ENCODE assay signal across 8 mouse cellular contexts in genomic region chr1:36492416-36493139, GRCm38 (mm10). TPM values are rescaled to one million over a fixed set of nuclear protein-coding genes. Genes with fewer than 3 reads are reported as not detected.
DNase-seq lines count a peak whose midpoint lies in the region; ATAC-seq and TF ChIP-seq lines count a peak whose summit lies in the region.

No protein-coding gene starts in this region.

- peak overlapping the region; percentile 30 for H3K4me2 ChIP-seq in intestine, postnatal 0 days (replicated peaks; ENCODE audit: low read depth)
- no peak overlapping the region for H3K4me2 ChIP-seq in lung, embryonic 15.5 days

- peak; percentile 39 to 70 for DNase-seq in adrenal gland, adult (ENCODE audit: inconsistent age in 2 of 2, low spot score in 1 of 2)
- DNase-seq in adrenal gland, postnatal 4 days (ENCODE audit: low spot score in 2 of 2), result no peak
- DNase-seq in cerebellum, postnatal 14 days, result peak; percentile 84 to 85
- DNase-seq in gastrocnemius, postnatal 4 days (ENCODE audit: low spot score in 2 of 2), result peak; percentile 58 to 69
- DNase-seq in spleen, postnatal 10 days (ENCODE audit: low spot score in 2 of 2), result no peak

- peak; percentile 84 for TF ChIP-seq CTCF in intestine, postnatal 0 days (IDR thresholded peaks at IDR 0.05; ENCODE audit: low read depth)
- TF ChIP-seq CTCF in testis, adult 2 months (IDR thresholded peaks at IDR 0.05; ENCODE audit: control insufficient read depth, insufficient read depth, insufficient replicate concordance, low read depth, low read length), result peak; percentile 30; the same call in 1 of the 2 replicates

- H3K9ac ChIP-seq in intestine, postnatal 0 days (ENCODE audit: low read depth, low read length), result 0 out of 2 replicates have a peak overlapping the region, but pooled peaks have one; percentile 7
- no peak overlapping the region for H3K9ac ChIP-seq in lung, embryonic 15.5 days

- WGBS in intestine, postnatal 0 days, result 18% methylated on average over 9 of the region's 9 CpGs
- 31% methylated on average over 9 of the region's 9 CpGs for WGBS in lung, embryonic 15.5 days

- no peaks in the 10 kb centered on the region for H3K36me3 ChIP-seq in intestine, postnatal 0 days (ENCODE audit: control insufficient read depth, insufficient read depth)
- H3K36me3 ChIP-seq in lung, embryonic 15.5 days, result no peaks in the 10 kb centered on the region
- no peaks in the 10 kb centered on the region for H3K36me3 ChIP-seq in testis, adult 2 months (ENCODE audit: control insufficient read depth, insufficient read depth, low read length)

- no peaks in the 10 kb centered on the region for H3K9me3 ChIP-seq in intestine, postnatal 0 days (ENCODE audit: control insufficient read depth)
- no peaks in the 10 kb centered on the region for H3K9me3 ChIP-seq in lung, embryonic 15.5 days

- TF ChIP-seq POLR2A in testis, adult 2 months (IDR thresholded peaks at IDR 0.05; ENCODE audit: control insufficient read depth, low read depth, low read length), result no peak

- peak; percentile 80 for ATAC-seq in intestine, postnatal 0 days
- peak; percentile 79; the same call in 1 of the 2 replicates for ATAC-seq in lung, embryonic 15.5 days (ENCODE audit: borderline replicate concordance, extremely low read depth, low FRiP score, low TSS enrichment)

- peak overlapping the region; percentile 66 for H3K27ac ChIP-seq in intestine, postnatal 0 days (ENCODE audit: low read depth, low read length)
- no peak overlapping the region for H3K27ac ChIP-seq in lung, embryonic 15.5 days
- H3K27ac ChIP-seq in testis, adult 2 months (ENCODE audit: control insufficient read depth, insufficient read depth, low read depth, low read length), result no peak overlapping the region

- H3K4me1 ChIP-seq in intestine, postnatal 0 days (replicated peaks; ENCODE audit: control insufficient read depth, insufficient read depth, low read length), result 0 out of 2 replicates have a peak, but pooled peaks cover 12% of the 10 kb centered on the region
- H3K4me1 ChIP-seq in lung, embryonic 15.5 days, result peaks cover 7% of the 10 kb centered on the region; the same call in 1 of the 2 replicates
- H3K4me1 ChIP-seq in testis, adult 2 months (ENCODE audit: control insufficient read depth, insufficient read depth, low read length), result no peaks in the 10 kb centered on the region

- no peaks in the 10 kb centered on the region for H3K27me3 ChIP-seq in intestine, postnatal 0 days (replicated peaks; ENCODE audit: control insufficient read depth, insufficient read depth, low read length)
- no peaks in the 10 kb centered on the region for H3K27me3 ChIP-seq in lung, embryonic 15.5 days
- H3K27me3 ChIP-seq in testis, adult 2 months (ENCODE audit: control insufficient read depth, insufficient read depth, low read length), result no peaks in the 10 kb centered on the region

- H3K4me3 ChIP-seq in intestine, postnatal 0 days (ENCODE audit: low read depth, low read length), result no peak overlapping the region
- H3K4me3 ChIP-seq in lung, embryonic 15.5 days, result no peak overlapping the region
- H3K4me3 ChIP-seq in testis, adult 2 months (ENCODE audit: control insufficient read depth, low read depth, low read length), result no peak overlapping the region

RNA-seq across cellular contexts. Expression of gene Cnnm3, which starts 19.1 kb away (rescaled TPM):
- total RNA-seq in adrenal gland, postnatal 4 days (2021), result 10 to 100 TPM; 44.1 to 45.1 TPM
- total RNA-seq in gastrocnemius, postnatal 4 days (2021), result 10 to 100 TPM; 25.3 to 26.6 TPM
- polyA plus RNA-seq in intestine, postnatal 0 days (2015; fragmentation: Nextera tagmentation; extraction: Ambion mirVana), result 2.5 and 2.6 TPM in 2 replicates
- 3.2 TPM in 2 replicates for polyA plus RNA-seq in lung, embryonic 15.5 days (2015; fragmentation: Nextera tagmentation; extraction: Ambion mirVana)
- 5.6 and 5.9 TPM in 2 replicates for polyA plus RNA-seq in testis, adult 2 months (2012; rRNA removed)

RNA-seq across cellular contexts. Expression of gene Cnnm4, which starts 21.2 kb away (rescaled TPM):
- 1 to 10 TPM; 4.3 to 5.2 TPM for total RNA-seq in adrenal gland, postnatal 4 days (2021)
- 1 to 10 TPM; 6.9 to 8.1 TPM for total RNA-seq in gastrocnemius, postnatal 4 days (2021)
- 17.4 and 18.4 TPM in 2 replicates for polyA plus RNA-seq in intestine, postnatal 0 days (2015; fragmentation: Nextera tagmentation; extraction: Ambion mirVana)
- polyA plus RNA-seq in lung, embryonic 15.5 days (2015; fragmentation: Nextera tagmentation; extraction: Ambion mirVana), result 10.8 and 12.5 TPM in 2 replicates
- polyA plus RNA-seq in testis, adult 2 months (2012; rRNA removed), result 14.1 and 14.6 TPM in 2 replicates

RNA-seq across cellular contexts. Expression of gene Ankrd23, which starts 44.1 kb away (rescaled TPM):
- 10 to 100 TPM; 20.7 to 22.9 TPM for total RNA-seq in adrenal gland, postnatal 4 days (2021)
- 100 to 1,000 TPM; 129 to 140 TPM for total RNA-seq in gastrocnemius, postnatal 4 days (2021)
- 2.1 and 3.8 TPM in 2 replicates for polyA plus RNA-seq in intestine, postnatal 0 days (2015; fragmentation: Nextera tagmentation; extraction: Ambion mirVana)
- 12.4 and 15.9 TPM in 2 replicates for polyA plus RNA-seq in lung, embryonic 15.5 days (2015; fragmentation: Nextera tagmentation; extraction: Ambion mirVana)
- 11.0 and 11.5 TPM in 2 replicates for polyA plus RNA-seq in testis, adult 2 months (2012; rRNA removed)

RNA-seq across cellular contexts. Expression of gene Gm42417, which starts 46.7 kb away (rescaled TPM):
- not detected for total RNA-seq in adrenal gland, postnatal 4 days (2021)
- total RNA-seq in gastrocnemius, postnatal 4 days (2021), result 10 to 100 TPM; 40.6 to 50.4 TPM
- polyA plus RNA-seq in intestine, postnatal 0 days (2015; fragmentation: Nextera tagmentation; extraction: Ambion mirVana), result 0.22 TPM in 1 of 2 replicates, not detected in the other
- 0.25 TPM in 1 of 2 replicates, not detected in the other for polyA plus RNA-seq in lung, embryonic 15.5 days (2015; fragmentation: Nextera tagmentation; extraction: Ambion mirVana)
- 0.05 and 0.08 TPM in 2 replicates for polyA plus RNA-seq in testis, adult 2 months (2012; rRNA removed)

RNA-seq across cellular contexts. Expression of gene Lman2l, which starts 47.5 kb away (rescaled TPM):
- 10 to 100 TPM; 25.3 to 31.2 TPM for total RNA-seq in adrenal gland, postnatal 4 days (2021)
- total RNA-seq in gastrocnemius, postnatal 4 days (2021), result 10 to 100 TPM; 18.1 to 23.0 TPM
- 10.5 and 11.2 TPM in 2 replicates for polyA plus RNA-seq in intestine, postnatal 0 days (2015; fragmentation: Nextera tagmentation; extraction: Ambion mirVana)
- 47.0 and 49.5 TPM in 2 replicates for polyA plus RNA-seq in lung, embryonic 15.5 days (2015; fragmentation: Nextera tagmentation; extraction: Ambion mirVana)
- 18.7 and 22.1 TPM in 2 replicates for polyA plus RNA-seq in testis, adult 2 months (2012; rRNA removed)

Comparison
In these comparisons a context has a peak if more than half of its experiments do, and no peak if none do; other contexts are left out.
1. DNase-seq: peak in adrenal gland, adult (2 of 2), cerebellum, postnatal 14 days (2 of 2) and gastrocnemius, postnatal 4 days (2 of 2); none in adrenal gland, postnatal 4 days (0 of 2) and spleen, postnatal 10 days (0 of 2).